Mouse (Mus musculus): ENCODE measurements at regions not wholly inside any gene's neighbourhood (a gene's known extent, or its start where the extent isn't known, plus 50 kb on each side); places are given as distances from the start of the nearest gene placed in this dataset.

DNA sequence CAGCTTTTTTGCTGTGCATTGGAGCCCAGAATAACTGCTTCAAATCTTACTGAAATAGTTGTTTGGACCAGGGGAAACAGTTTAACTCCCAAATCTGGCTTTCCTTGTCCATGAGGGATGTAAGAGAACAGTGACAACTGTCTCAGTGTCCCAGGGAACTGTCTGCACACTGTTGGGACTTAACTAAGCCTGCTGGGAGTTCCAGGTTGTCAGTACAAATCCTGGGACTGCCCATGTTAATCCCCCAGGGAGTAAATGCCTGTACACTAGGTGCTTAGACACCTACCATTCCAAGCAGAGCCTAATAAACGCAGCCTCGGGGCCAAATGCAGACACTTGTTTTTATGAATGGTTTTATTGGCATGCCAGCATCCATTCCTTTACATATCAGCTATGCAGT lies 78.4 kb upstream of the Msx1 start:
- no peak for DNase-seq (ENCODE audit: extremely low spot score in 1 of 2, low spot score in 2 of 2)
- intact Hi-C loops (cut with DNase I): no loop called here

DNA sequence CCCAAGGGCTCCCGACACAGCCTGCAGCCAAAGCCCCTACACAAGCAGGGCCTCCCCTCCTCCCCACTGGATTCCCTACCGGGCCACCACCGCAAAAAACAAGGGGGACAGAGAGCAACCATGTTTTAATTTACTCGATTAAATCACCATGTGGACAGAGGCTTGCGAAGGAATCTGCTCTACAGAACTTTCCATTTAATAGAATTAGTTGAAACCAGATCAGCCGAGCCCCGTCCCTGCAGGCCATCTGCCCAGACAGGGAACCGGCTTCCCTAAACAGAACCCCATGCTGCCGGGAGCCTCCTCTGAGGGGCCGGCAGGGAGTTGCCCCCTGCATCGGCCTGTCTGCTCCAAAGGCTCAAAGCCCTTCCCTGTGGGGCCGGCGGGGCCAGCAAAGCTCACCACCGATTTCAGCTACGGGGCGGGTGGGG lies 77.5 kb upstream of the Msx1 start:
- intact Hi-C loops (cut with DNase I): no loop called here
- DNase-seq (ENCODE audit: extremely low spot score in 1 of 2, low spot score in 2 of 2): no peak

DNA sequence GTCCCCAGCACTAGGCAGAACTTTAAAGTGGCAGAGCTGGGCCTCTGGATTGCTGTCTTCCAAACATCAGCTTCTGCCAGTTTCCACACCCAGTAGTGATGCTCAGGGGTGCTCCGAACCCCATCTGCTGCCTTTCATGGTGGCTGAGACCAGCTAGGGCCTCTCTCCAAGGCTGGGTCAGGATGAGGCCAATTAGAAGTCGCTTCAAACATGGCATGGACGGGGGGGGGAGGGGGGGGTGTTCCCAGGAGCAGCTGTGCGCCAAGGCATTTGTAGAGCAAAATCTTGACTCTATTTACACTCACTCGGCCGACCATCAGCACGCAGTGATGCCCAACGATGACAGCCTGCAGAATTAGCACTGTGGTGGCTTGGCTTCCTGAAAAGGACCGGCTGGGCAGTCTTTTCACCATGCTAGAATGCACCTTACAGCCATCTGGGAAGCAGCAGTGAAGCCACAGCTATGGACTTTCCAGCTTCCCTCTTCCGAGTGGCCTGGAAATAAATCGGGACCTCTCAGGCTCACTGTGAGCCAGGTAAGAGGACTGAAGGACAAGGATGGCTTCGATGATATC lies 73.7 kb upstream of the Msx1 start:
- DNase-seq (ENCODE audit: extremely low spot score in 1 of 2, low spot score in 2 of 2): no peak
- intact Hi-C loops (cut with DNase I): no loop called here

DNA sequence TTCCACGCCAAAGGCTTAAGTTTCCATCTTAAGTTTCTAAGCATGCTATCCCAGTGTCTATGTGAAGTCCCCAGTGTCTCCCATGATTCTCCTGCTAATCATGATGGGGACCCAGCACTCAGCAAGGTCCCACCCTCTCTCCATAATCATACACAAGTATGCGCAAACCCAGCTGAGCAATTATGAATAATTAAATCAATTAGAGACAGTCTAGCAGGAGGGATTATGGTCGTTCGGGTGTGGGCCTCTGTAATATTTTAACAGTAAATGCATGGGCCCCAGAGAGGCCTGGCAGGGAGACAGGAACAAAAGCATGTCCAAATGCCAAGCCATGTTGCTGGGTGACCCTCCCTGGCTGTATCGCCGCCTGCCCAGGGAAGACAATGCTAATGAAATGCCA lies 73.1 kb upstream of the Msx1 start:
- no peak for DNase-seq (ENCODE audit: extremely low spot score in 1 of 2, low spot score in 2 of 2)
- intact Hi-C loops (cut with DNase I): no loop called here

DNA sequence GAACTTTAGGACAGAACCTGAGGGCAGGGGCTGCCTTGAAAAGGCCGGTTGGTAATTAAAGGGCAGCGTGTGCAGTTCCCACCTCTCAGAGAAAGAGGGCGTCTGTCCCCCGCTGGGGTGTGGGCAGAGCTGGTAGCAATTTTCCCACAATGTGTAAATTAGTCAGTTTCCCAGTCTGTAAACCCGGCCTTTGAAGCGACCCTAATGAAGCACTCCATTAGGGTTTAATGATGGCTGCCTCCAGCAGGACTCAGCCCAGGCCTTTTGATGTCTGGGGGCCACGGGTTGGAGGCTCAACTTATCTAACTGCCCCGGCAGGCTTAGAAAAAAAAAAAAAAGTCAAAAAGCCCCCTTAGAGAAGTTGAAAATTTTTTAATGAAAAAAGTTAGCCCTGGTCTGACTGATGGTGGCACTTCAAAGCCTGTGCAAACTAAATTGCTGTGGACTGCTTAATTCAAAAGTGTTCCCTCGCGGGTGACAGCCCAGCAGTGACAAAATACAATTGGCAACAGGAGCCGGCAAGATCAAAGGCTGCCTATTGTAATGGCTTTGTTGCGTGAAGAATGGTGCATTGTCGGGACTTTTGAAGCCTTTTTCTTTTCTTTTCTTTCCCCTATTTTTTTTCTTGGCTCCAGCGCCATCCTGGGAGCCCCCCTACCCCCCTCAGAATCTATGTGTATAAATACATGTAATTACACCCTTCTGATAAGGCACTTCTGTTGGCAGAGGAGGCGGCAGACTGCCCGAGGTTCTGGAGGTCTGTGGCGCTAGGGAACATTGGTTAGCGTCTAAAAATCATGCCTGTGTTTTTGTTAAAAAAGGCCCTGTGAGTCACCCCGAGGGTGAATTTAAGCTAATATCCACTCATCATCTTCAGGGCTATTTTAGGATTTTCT lies 71.3 kb upstream of the Msx1 start:
- peak in 1 of 2 experiments; percentile 13 for DNase-seq (ENCODE audit: extremely low spot score in 1 of 2, low spot score in 2 of 2)
- intact Hi-C loops (cut with DNase I): no loop called here

DNA sequence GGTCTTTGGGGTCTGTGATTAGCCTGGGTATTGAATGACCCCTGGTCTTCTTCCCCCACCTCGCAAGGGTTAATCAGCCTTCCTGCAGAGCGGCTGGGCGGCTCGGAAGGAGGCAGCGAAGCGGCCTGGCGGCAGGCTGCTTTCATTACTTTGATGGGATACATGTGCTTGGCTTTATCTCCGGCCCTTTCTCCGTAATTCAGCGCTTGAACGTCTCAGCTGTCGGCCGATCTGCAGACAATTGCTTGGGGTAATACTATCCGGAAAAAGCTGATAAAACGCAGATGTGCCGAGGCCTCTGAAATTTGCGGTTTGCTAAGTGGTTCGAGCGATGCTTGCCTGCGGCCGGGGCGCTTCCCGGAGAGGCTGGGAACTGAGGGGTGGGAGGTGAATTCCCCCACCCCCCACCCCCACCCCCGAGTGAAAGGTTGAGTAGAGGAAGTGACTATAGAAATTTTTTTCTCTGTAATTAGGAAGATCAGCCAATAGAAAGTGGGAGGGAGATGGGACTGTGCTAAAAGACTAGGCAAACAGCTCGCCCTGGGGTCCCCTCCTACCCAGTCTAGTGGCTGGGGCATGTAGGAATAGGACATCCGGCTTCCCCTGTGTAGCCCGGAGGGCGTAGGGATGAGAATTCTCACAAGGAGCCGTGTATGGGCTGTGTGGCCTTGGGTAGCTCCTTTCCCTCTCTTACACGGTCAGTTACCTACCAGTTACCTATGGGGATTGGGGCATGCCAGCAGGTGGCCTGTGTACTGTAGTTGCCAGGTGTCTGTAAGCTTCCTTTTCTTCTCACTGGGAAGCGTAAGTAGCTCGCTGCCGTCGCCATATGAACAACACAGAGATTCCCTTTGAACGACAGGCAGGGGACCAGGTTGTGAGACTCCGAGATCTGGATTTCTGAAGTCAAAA lies 69.5 kb upstream of the Msx1 start:
- intact Hi-C loops (cut with DNase I): no loop called here
- peak in 1 of 2 experiments; percentile 7 for DNase-seq (ENCODE audit: extremely low spot score in 1 of 2, low spot score in 2 of 2)

DNA sequence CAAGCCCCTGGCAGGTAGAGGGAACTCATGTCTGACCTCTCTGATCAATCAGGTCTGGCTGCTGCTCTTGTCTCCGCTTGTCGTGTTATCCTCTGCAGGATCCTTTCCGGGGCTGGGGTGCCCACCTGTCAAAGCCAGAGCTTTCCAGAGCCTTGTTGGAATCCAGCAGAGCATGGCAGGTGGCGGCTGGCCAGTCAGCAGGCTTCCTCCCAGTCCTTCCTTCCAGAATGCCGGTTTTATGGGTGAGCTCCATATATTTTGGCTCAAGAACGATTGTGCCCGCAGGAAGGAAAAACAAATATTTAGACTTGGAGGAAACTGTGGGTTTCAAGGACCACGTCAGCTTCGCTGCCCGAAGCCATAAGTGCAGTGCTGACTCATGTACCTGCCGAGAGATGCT lies 66.3 kb upstream of the Msx1 start:
- no peak for DNase-seq (ENCODE audit: extremely low spot score in 1 of 2, low spot score in 2 of 2)
- intact Hi-C loops (cut with DNase I): no loop called here

DNA sequence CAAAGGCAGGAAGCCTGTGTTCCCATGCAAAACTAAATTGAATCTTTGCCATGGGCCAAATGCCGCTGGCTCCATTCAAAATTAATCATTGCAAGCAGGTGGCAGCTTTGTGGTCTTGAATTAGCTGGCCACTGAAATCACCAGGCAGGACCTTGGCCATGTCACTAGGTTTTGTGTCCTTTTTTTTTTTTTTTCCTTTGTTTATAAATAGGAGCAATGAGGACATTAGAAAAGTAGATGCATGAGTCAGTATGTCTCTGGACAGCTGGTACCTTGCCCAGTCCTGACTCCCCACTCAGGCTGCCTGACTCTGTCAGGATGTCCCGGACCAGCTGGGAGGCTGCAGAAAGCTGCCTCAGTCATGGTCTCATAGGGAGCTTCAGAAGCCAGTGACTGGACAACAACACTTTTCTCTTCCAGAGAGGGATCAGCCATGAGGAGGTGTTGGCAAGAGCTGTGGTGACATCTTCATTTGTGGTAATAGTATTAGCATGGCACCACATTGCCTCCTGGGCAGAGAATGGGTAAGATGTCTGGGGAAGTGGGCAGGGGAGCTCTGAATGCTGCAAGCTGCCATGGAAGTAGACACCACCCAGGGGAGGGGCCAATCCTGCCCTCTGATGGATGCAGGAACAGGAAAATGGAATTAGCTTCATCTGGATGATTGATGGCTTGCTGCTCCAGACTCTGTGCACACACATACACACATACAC lies 55.4 kb upstream of the Msx1 start:
- no peak for DNase-seq (ENCODE audit: extremely low spot score in 1 of 2, low spot score in 2 of 2)
- intact Hi-C loops (cut with DNase I): no loop called here

DNA sequence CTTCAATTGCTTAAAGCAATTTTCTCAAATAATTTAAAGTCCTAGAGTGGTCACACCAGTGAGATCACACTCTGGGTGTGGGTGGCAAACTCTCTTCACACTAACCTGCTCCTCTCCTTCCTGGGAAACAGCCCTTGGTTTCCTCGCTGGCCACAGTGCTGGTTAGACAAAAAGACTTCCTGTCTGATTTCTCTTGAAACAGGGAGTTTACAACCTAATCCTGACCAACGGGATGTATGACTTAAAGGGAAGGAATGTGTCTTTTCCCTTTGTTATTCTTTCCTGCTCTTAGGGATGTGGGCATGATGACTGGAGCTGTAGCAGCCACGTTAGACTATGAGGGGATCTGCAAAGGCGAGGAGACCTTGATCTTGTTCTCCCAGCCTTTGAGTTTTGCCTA lies 51.9 kb upstream of the Msx1 start:
- DNase-seq (ENCODE audit: extremely low spot score in 1 of 2, low spot score in 2 of 2): no peak
- intact Hi-C loops (cut with DNase I): no loop called here

DNA sequence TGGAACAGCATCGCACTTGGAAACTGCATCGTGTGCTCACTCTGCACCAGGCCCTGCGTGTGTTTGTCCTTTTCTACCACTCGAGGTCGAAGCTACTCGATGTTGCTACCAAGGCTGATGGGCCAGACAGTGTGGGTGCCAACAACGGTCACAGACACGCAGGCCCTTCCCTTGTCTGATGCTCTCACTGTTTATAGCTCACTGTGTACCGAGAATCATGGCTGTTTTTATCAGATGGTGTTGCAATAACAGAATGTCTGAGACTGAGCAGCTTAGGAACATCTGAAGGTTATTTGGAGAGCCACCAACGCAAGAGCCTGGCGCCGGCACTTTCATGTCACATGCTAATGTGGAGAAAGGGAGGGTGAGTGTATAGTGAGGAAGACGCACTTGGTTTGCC lies 51.1 kb upstream of the Msx1 start:
- intact Hi-C loops (cut with DNase I): no loop called here
- no peak for DNase-seq (ENCODE audit: extremely low spot score in 1 of 2, low spot score in 2 of 2)

DNA sequence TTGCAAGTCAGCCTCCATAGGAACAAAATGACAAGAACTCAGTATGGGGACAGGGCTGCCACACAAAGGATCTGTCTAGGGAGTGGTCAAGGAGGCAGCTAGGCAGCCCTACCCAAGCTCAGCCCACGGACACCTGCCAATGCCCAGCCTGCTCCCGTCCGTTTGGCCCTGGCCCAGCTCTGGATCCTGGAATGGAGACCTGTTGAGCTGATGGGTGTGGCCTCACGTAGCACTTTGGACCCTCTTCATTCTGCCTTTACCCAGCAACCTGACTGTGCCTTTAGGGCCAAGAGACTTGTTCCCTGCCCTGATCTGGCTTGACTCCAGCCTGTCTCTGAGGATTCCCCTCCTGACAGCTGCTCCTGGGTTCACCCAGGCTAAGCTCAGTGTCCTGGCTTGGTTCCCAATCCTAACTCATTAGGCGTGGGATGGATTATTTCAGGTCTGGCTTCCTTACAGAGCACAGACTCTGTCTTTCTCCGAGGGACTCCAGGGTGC lies 50.5 kb upstream of the Msx1 start:
- intact Hi-C loops (cut with DNase I): no loop called here
- DNase-seq (ENCODE audit: extremely low spot score in 1 of 2, low spot score in 2 of 2): peak in 1 of 2 experiments; percentile 38
